Mouse (Mus musculus): Measurements from ENCODE around the gene Ttc28. TPM values are rescaled to one million over a fixed set of nuclear protein-coding genes. Genes with fewer than 3 reads are reported as not detected.
A peak's percentile ranks its signal among the peaks of the same experiment; 100 is the strongest.
"Not testable (repeated sequence)": the region's sequence is repeated elsewhere in the genome, so short reads cannot be mapped to it uniquely, and the experiment has no call there.

The Ttc28 gene
- polyA plus RNA-seq, 1 experiment from 2014 or later: 13.5 TPM

- Histone ChIP-seq H3K36me3 (ENCODE audit: control insufficient read depth, insufficient read depth, low read length) (no peaks in the 10 kb centered on the region), H3K9ac (ENCODE audit: low read length) (no peak overlapping the region), H3K4me2 (no peak overlapping the region), H3K9me3 (ENCODE audit: control insufficient read depth, low read length) (no peaks in the 10 kb centered on the region), H3K27ac (ENCODE audit: low read depth, low read length) (no peak overlapping the region), H3K4me1 (ENCODE audit: control insufficient read depth, insufficient read depth, low read length) (peaks cover 12% of the 10 kb centered on the region; the same call in 1 of the 2 replicates), H3K27me3 (ENCODE audit: control insufficient read depth, insufficient read depth, low read length) (no peaks in the 10 kb centered on the region), H3K4me3 (ENCODE audit: low read depth, low read length) (no peak overlapping the region)
- DNase-seq (ENCODE audit: low spot score, missing footprints): no peak
- 81% methylated on average over 5 of the region's 5 CpGs for WGBS
- no peak for ATAC-seq (ENCODE audit: low FRiP score)
Observed at GRCm38 (mm10) chr5:110877666-110878505, 1.7 kb upstream of the Ttc28 start.

DNA sequence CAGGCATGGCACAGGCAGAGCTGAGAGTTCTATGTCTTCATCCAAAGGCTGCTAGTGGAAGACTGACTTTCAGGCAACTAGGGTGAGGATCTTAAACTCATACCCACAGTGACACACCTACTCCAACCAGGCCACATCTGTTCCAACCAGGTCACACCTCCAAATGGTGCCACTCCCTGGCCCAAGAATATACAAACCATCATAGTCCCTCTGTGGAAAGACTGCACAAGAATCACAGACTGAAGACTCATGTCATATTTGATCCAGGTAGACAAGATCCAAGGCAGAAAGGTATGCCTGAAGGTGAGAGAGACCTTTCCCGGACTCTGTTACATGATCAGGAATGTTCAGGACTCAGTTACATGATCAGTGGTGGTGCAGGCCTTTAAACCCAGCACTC, 1.1 kb upstream of the Ttc28 start:
- DNase-seq (ENCODE audit: low spot score, missing footprints); H3K36me3 ChIP-seq (ENCODE audit: control insufficient read depth, insufficient read depth, low read length); H3K4me1 ChIP-seq (ENCODE audit: control insufficient read depth, insufficient read depth, low read length); H3K4me2 ChIP-seq; H3K27ac ChIP-seq (ENCODE audit: low read depth, low read length); H3K9ac ChIP-seq (ENCODE audit: low read length); ATAC-seq (ENCODE audit: low FRiP score); H3K9me3 ChIP-seq (ENCODE audit: control insufficient read depth, low read length); H3K27me3 ChIP-seq (ENCODE audit: control insufficient read depth, insufficient read depth, low read length); H3K4me3 ChIP-seq (ENCODE audit: low read depth, low read length): not testable (repeated sequence)
- WGBS: 97% methylated on average over 1 of the region's 1 CpGs

DNA sequence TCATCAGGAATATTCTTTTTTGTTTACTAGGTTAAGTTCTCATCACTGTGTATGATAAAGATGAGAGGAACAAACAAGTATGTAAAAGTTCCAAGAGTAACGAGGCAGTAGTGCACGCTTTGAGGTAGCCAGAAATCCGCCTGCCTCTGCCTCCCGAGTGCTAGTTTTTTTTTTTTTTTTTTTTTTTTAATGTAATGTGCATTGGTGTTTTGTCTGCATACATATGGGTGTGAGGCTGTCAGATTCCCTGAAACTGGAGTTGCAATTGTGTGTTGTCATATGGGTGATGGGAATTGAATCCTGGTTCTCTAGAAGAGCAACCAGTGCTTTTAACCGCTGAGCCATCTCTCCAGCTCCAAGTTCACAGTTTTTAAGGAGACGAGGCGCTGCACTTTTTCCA, 561 bp upstream of the Ttc28 start:
- DNase-seq (ENCODE audit: low spot score, missing footprints) (no peak), ATAC-seq (ENCODE audit: low FRiP score) (no peak)
- Histone ChIP-seq H3K4me2 (peak overlapping the region; percentile 79), H3K27ac (ENCODE audit: low read depth, low read length) (peak overlapping the region; percentile 35; the same call in 1 of the 2 replicates), H3K9ac (ENCODE audit: low read length) (peak overlapping the region; percentile 94), H3K27me3 (ENCODE audit: control insufficient read depth, insufficient read depth, low read length) (no peaks in the 10 kb centered on the region), H3K36me3 (ENCODE audit: control insufficient read depth, insufficient read depth, low read length) (no peaks in the 10 kb centered on the region), H3K4me1 (ENCODE audit: control insufficient read depth, insufficient read depth, low read length) (peaks cover 7% of the 10 kb centered on the region; the same call in 1 of the 2 replicates), H3K4me3 (ENCODE audit: low read depth, low read length) (peak overlapping the region; percentile 82), H3K9me3 (ENCODE audit: control insufficient read depth, low read length) (no peaks in the 10 kb centered on the region)
- 57% methylated on average over 7 of the region's 7 CpGs for WGBS

GRCm38 (mm10) chr5:110888596-110888995, 9.0 kb downstream of the Ttc28 start:
- DNase-seq (ENCODE audit: low spot score, missing footprints) (peak; percentile 77), ATAC-seq (ENCODE audit: low FRiP score) (no peak)
- Histone ChIP-seq H3K4me2 (no peak overlapping the region), H3K4me1 (ENCODE audit: control insufficient read depth, insufficient read depth, low read length) (no peaks in the 10 kb centered on the region), H3K9ac (ENCODE audit: low read length) (no peak overlapping the region), H3K4me3 (ENCODE audit: low read depth, low read length) (no peak overlapping the region), H3K27me3 (ENCODE audit: control insufficient read depth, insufficient read depth, low read length) (no peaks in the 10 kb centered on the region), H3K27ac (ENCODE audit: low read depth, low read length) (no peak overlapping the region), H3K36me3 (ENCODE audit: control insufficient read depth, insufficient read depth, low read length) (peaks cover 5% of the 10 kb centered on the region), H3K9me3 (ENCODE audit: control insufficient read depth, low read length) (no peaks in the 10 kb centered on the region)
- WGBS: 82% methylated on average over 4 of the region's 4 CpGs

DNA sequence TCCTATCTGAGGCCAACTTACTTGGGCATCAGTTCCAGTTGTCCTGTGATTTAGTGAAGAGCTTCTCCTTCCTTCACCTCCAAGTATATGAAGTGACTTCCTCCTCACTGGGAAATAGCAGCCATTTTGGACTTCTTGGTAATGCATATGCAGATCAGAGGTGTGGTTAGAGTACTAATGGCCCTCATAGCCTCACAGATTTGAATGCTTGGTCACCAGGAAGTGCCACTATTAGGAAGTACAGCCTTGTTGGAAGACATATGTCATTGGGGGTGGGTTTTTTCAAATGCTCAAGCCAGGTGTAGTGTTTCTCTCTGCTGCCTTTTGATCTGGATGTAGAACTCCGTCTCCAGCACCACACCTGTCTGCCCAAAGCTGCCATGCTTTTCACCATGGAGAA, 10.3 kb downstream of the Ttc28 start:
- DNase-seq (ENCODE audit: low spot score, missing footprints) (no peak), ATAC-seq (ENCODE audit: low FRiP score) (no peak)
- no peak overlapping the region for H3K4me3 ChIP-seq (ENCODE audit: low read depth, low read length)
- no peak overlapping the region for H3K9ac ChIP-seq (ENCODE audit: low read length)
- 89% methylated on average over 1 of the region's 1 CpGs for WGBS
- H3K27me3 ChIP-seq (ENCODE audit: control insufficient read depth, insufficient read depth, low read length): no peaks in the 10 kb centered on the region
- no peaks in the 10 kb centered on the region for H3K9me3 ChIP-seq (ENCODE audit: control insufficient read depth, low read length)
- H3K36me3 ChIP-seq (ENCODE audit: control insufficient read depth, insufficient read depth, low read length): peaks cover 5% of the 10 kb centered on the region
- H3K27ac ChIP-seq (ENCODE audit: low read depth, low read length): no peak overlapping the region
- no peaks in the 10 kb centered on the region for H3K4me1 ChIP-seq (ENCODE audit: control insufficient read depth, insufficient read depth, low read length)
- no peak overlapping the region for H3K4me2 ChIP-seq

DNA sequence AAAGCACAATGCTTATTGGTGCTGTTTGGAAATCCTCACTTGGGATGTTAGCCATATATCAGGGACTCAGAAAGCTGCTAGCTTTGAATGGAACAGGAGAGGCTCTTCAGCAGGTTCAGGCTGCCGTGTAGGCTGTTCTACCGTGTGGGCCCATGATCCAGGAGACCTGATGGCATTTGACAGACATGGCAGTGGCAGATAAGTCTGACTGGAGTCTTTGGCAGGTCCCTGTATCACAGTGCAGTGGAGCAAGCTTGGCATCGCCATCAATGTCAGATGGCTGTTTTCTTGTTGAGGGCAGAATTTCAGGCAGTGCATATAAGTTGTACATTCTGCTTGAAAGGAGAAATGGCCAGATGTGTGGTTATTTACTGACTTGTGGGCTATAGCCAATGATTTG, 11.0 kb downstream of the Ttc28 start:
- H3K9me3 ChIP-seq (ENCODE audit: control insufficient read depth, low read length): no peaks in the 10 kb centered on the region
- peak; percentile 33 for DNase-seq (ENCODE audit: low spot score, missing footprints)
- 95% methylated on average over 3 of the region's 3 CpGs for whole genome bisulfite sequencing
- H3K4me1 ChIP-seq (ENCODE audit: control insufficient read depth, insufficient read depth, low read length): no peaks in the 10 kb centered on the region
- H3K27me3 ChIP-seq (ENCODE audit: control insufficient read depth, insufficient read depth, low read length): no peaks in the 10 kb centered on the region
- H3K9ac ChIP-seq (ENCODE audit: low read length): no peak overlapping the region
- no peak overlapping the region for H3K4me2 ChIP-seq
- no peak overlapping the region for H3K27ac ChIP-seq (ENCODE audit: low read depth, low read length)
- ATAC-seq (ENCODE audit: low FRiP score): no peak
- no peak overlapping the region for H3K4me3 ChIP-seq (ENCODE audit: low read depth, low read length)
- H3K36me3 ChIP-seq (ENCODE audit: control insufficient read depth, insufficient read depth, low read length): peaks cover 9% of the 10 kb centered on the region

DNA sequence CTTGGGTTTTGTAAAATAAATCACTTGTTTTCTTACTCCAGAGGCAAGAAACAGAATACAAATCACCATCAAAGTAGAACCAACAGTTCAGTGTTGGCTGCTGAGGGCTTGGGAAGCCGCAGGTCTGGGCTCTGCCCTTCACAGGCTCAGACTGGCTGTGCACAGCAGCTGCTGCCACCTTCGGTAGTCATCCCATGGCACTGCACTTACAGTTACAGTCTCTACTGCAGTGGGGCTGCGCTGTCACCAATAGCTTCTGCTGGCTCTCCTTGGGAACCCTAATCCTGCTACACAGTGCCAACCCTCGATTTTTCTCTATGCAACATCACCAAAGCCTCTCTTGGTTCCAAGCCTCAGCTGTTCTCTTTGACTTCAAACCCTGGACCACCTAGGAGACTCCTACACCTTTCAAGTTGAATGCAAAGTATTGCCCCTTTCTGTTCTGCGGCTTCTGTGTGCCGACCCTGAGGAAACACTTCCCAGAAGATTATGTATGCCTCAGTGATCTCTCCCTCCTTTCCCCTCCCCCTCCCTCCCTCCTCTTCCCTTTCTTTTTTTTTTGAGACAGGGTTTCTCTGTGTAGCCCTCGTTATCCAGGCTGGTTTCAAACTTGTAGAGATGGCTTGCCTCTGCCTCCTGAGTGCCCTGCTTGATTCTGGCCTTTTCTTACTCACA, 17.6 kb downstream of the Ttc28 start:
- peak; percentile 91 for DNase-seq (ENCODE audit: low spot score, missing footprints)
- peaks cover 19% of the 10 kb centered on the region for H3K4me1 ChIP-seq (ENCODE audit: control insufficient read depth, insufficient read depth, low read length)
- H3K4me2 ChIP-seq: no peak overlapping the region
- peak overlapping the region; percentile 3 for H3K9ac ChIP-seq (ENCODE audit: low read length)
- 18% methylated on average over 7 of the region's 7 CpGs for WGBS
- peak; percentile 64; the same call in 1 of the 2 replicates for ATAC-seq (ENCODE audit: low FRiP score)
- H3K9me3 ChIP-seq (ENCODE audit: control insufficient read depth, low read length): no peaks in the 10 kb centered on the region
- H3K27ac ChIP-seq (ENCODE audit: low read depth, low read length): peak overlapping the region; percentile 50
- H3K36me3 ChIP-seq (ENCODE audit: control insufficient read depth, insufficient read depth, low read length): peaks cover 9% of the 10 kb centered on the region
- no peak overlapping the region for H3K4me3 ChIP-seq (ENCODE audit: low read depth, low read length)
- H3K27me3 ChIP-seq (ENCODE audit: control insufficient read depth, insufficient read depth, low read length): no peaks in the 10 kb centered on the region

- Histone ChIP-seq H3K4me2 (no peak overlapping the region), H3K4me3 (ENCODE audit: low read depth, low read length) (no peak overlapping the region), H3K27me3 (ENCODE audit: control insufficient read depth, insufficient read depth, low read length) (no peaks in the 10 kb centered on the region), H3K27ac (ENCODE audit: low read depth, low read length) (no peak overlapping the region), H3K9ac (ENCODE audit: low read length) (no peak overlapping the region), H3K36me3 (ENCODE audit: control insufficient read depth, insufficient read depth, low read length) (peaks cover 4% of the 10 kb centered on the region; the same call in 1 of the 2 replicates), H3K9me3 (ENCODE audit: control insufficient read depth, low read length) (no peaks in the 10 kb centered on the region), H3K4me1 (ENCODE audit: control insufficient read depth, insufficient read depth, low read length) (peaks cover 19% of the 10 kb centered on the region)
- ATAC-seq (ENCODE audit: low FRiP score) (no peak), DNase-seq (ENCODE audit: low spot score, missing footprints) (peak; percentile 86)
- 44% methylated on average over 7 of the region's 7 CpGs for WGBS
Observed at GRCm38 (mm10) chr5:110898169-110898568, 18.6 kb downstream of the Ttc28 start.

GRCm38 (mm10) chr5:110898785-110899184, 19.2 kb downstream of the Ttc28 start:
- Histone ChIP-seq H3K4me1 (ENCODE audit: control insufficient read depth, insufficient read depth, low read length) (peaks cover 19% of the 10 kb centered on the region), H3K9me3 (ENCODE audit: control insufficient read depth, low read length) (no peaks in the 10 kb centered on the region), H3K9ac (ENCODE audit: low read length) (no peak overlapping the region), H3K4me2 (no peak overlapping the region), H3K36me3 (ENCODE audit: control insufficient read depth, insufficient read depth, low read length) (peaks cover 4% of the 10 kb centered on the region; the same call in 1 of the 2 replicates), H3K4me3 (ENCODE audit: low read depth, low read length) (no peak overlapping the region), H3K27me3 (ENCODE audit: control insufficient read depth, insufficient read depth, low read length) (no peaks in the 10 kb centered on the region), H3K27ac (ENCODE audit: low read depth, low read length) (no peak overlapping the region)
- DNase-seq (ENCODE audit: low spot score, missing footprints) (peak; percentile 51), ATAC-seq (ENCODE audit: low FRiP score) (no peak)
- WGBS: 91% methylated on average over 4 of the region's 4 CpGs

Data from midbrain, embryonic 11.5 days (tissue).